Mouse (Mus musculus): ENCODE results near the gene Ap3b1. TPM values are rescaled to one million over a fixed set of nuclear protein-coding genes. Genes with fewer than 3 reads are reported as not detected.
"Not testable (repeated sequence)": the region's sequence is repeated elsewhere in the genome, so short reads cannot be mapped to it uniquely, and the experiment has no call there.

The Ap3b1 gene
- total and polyA plus RNA-seq, 3 experiments: 16.6 to 27.5 (median 23.4) TPM

DNA sequence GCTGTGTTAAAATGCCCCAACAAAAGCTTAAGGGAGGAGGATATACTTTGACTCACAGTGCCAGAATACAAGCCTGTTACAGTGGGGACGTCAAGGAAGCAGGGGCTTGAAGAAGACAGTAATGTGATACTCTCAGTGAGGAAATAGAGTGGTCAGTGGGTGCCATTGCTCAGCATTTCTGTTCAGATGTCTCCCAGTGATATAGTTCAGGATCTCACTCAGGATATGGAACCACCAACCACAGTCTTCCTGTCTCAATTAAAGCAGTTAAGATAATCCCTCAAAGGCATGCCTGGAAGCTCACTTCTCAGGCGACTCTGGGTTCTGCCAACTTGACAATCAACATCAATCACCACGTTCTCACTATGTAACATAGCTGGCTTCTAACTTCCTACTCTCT, 4.2 kb upstream of the Ap3b1 start:
- Histone ChIP-seq H3K4me1 (ENCODE audit: control insufficient read depth, insufficient read depth, low read length) (peaks cover 3% of the 10 kb centered on the region), H3K27me3 (ENCODE audit: control insufficient read depth, insufficient read depth, low read length) (no peaks in the 10 kb centered on the region), H3K27ac (no peak overlapping the region), H3K36me3 (ENCODE audit: control insufficient read depth, insufficient read depth, low read length) (no peaks in the 10 kb centered on the region), H3K9ac (ENCODE audit: low read depth, low read length) (no peak overlapping the region), H3K4me3 (no peak overlapping the region), H3K79me2 (replicated peaks; ENCODE audit: control insufficient read depth, insufficient read depth, low read length) (peaks cover 2% of the 10 kb centered on the region; the same call in 1 of the 2 replicates)
- DNase-seq: no peak
- intact Hi-C loops (cut with DNase I): no loop called here
- WGBS: 62% methylated on average over 3 of the region's 3 CpGs
- TF ChIP-seq EP300 (IDR thresholded peaks at IDR 0.05; ENCODE audit: insufficient read depth, low read depth, low read length): no peak
- no peak for TF ChIP-seq CTCF (IDR thresholded peaks at IDR 0.05)
- no peak for TF ChIP-seq POLR2A (IDR thresholded peaks at IDR 0.05; ENCODE audit: insufficient read depth, low read depth, low read length)

DNA sequence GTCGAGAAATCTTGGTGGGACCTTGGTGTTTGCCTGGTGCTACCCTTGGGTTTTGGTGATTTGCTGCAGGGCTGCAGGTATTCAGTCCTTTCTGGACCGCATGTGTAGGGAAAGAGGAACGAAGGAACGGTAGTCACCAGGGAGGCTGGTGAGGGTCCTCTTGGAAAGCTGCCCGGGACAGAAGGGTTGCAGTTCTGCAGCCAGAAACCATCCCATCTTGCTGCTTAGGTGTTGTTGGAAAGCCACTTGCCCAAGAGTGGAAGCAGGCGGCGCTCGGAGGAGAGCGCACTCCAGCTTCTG, 709 bp upstream of the Ap3b1 start:
- intact Hi-C loops (cut with DNase I): loop anchor here (2.0 to 5.0 kb wide), 2 partner anchors 71 to 586 kb away; partner anchors contain the start of gene Arsb
- Histone ChIP-seq H3K4me1 (ENCODE audit: control insufficient read depth, insufficient read depth, low read length) (peaks cover 4% of the 10 kb centered on the region), H3K27me3 (ENCODE audit: control insufficient read depth, insufficient read depth, low read length) (no peaks in the 10 kb centered on the region)

DNA sequence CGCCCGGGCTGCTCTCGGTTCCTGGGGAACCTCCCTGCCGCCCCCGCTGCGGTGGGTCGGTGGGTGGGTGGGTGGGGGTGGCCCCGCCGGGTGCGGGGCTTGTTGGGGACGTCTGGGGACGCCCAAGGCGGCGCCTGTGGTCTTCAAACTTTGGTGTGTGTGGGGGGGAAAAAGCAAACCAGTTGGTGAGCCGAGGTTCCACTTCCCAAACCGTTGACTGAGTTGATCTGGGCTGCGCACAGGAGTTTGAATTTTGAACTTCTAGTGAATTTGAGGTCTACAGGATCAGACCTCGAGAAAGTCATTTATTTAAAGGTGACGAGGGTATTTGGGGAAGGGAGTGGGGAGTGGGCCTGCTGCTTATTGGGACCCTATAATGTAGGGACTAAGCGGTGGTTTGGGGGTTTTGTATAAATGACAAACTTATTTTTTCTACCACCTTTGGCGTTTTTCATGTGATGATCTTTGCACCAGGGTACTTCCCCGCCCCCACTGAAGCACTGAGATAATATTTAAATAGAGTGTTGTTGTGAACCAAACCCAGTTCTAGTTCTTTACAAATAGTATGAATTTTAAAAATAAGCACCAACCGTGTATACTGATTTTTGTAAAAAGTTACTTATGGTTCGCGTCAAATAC, 641 bp downstream of the Ap3b1 start:
- peaks cover 2% of the 10 kb centered on the region for H3K79me2 ChIP-seq (replicated peaks; ENCODE audit: control insufficient read depth, insufficient read depth, low read length)
- H3K36me3 ChIP-seq (ENCODE audit: control insufficient read depth, insufficient read depth, low read length): no peaks in the 10 kb centered on the region
- peak overlapping the region; percentile 99 for H3K4me3 ChIP-seq
- DNase-seq: no peak
- peak overlapping the region; percentile 93 for H3K9ac ChIP-seq (ENCODE audit: low read depth, low read length)
- TF ChIP-seq EP300 (IDR thresholded peaks at IDR 0.05; ENCODE audit: insufficient read depth, low read depth, low read length): no peak
- TF ChIP-seq CTCF (IDR thresholded peaks at IDR 0.05): no peak
- no peak for TF ChIP-seq POLR2A (IDR thresholded peaks at IDR 0.05; ENCODE audit: insufficient read depth, low read depth, low read length)
- WGBS: 16% methylated on average over 25 of the region's 25 CpGs
- intact Hi-C loops (cut with DNase I): loop anchor here (2.0 to 5.0 kb wide), 2 partner anchors 73 to 587 kb away; partner anchors contain the start of gene Arsb
- H3K27ac ChIP-seq: peak overlapping the region; percentile 86
- H3K4me1 ChIP-seq (ENCODE audit: control insufficient read depth, insufficient read depth, low read length): peaks cover 4% of the 10 kb centered on the region
- H3K27me3 ChIP-seq (ENCODE audit: control insufficient read depth, insufficient read depth, low read length): no peaks in the 10 kb centered on the region

More for the DNA sequence above, 709 bp upstream of the Ap3b1 start:
- peaks cover 2% of the 10 kb centered on the region for H3K79me2 ChIP-seq (replicated peaks; ENCODE audit: control insufficient read depth, insufficient read depth, low read length)
- DNase-seq: no peak
- H3K27ac ChIP-seq: peak overlapping the region; percentile 86
- peak overlapping the region; percentile 93 for H3K9ac ChIP-seq (ENCODE audit: low read depth, low read length)
- H3K36me3 ChIP-seq (ENCODE audit: control insufficient read depth, insufficient read depth, low read length): no peaks in the 10 kb centered on the region
- H3K4me3 ChIP-seq: peak overlapping the region; percentile 99
- TF ChIP-seq EP300 (IDR thresholded peaks at IDR 0.05; ENCODE audit: insufficient read depth, low read depth, low read length) (no peak), CTCF (IDR thresholded peaks at IDR 0.05) (no peak), POLR2A (IDR thresholded peaks at IDR 0.05; ENCODE audit: insufficient read depth, low read depth, low read length) (no peak)
- under 1% methylated on average over 9 of the region's 9 CpGs for WGBS

DNA sequence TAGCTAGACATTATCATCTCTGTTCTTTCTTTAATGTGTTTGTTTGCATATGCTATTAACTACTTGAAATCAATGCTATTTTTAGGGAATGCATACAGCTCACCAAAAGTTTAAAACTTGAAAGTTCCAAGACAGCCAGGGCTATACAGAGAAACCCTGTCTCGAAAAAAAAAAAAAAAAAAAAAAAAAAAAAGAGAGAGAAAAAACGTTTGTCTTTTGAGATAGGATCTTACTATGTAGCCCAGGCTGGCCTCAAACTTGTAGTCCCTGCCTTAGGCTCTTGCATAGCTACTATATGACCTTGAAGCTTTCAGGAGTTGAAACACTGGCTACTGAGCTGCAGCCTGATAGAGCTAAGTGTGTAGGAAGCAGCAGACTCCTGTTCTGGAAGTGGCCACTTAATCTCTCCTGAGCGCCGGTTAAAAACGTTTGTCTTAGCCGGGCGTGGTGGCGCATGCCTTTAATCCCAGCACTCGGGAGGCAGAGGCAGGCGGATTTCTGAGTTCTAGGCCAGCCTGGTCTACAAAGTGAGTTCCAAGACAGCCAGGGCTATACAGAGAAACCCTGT, 2.3 kb downstream of the Ap3b1 start:
- WGBS: 76% methylated on average over 10 of the region's 10 CpGs

DNA sequence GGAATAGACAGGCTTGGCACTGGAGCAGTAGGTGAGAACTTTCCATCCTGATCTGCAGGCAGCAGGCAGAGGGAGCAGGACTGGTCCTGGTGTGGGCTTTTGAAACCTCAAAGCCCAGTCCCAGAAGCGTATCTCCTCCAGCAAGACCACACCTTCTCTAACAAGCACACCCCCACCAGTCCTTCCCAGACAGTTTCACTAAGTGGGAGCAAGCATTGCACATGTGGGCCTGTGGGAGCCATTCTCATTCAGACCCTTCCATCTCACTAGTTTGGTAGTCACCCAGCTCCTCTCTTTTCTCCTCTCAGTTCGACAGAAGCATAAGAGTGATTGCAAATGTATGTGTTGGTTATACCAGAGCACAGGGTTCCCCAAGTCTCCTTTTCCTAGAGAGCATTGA, 5.6 kb downstream of the Ap3b1 start:
- no peak overlapping the region for H3K27ac ChIP-seq
- H3K36me3 ChIP-seq (ENCODE audit: control insufficient read depth, insufficient read depth, low read length): no peaks in the 10 kb centered on the region
- no peak for DNase-seq
- peaks cover 5% of the 10 kb centered on the region for H3K79me2 ChIP-seq (replicated peaks; ENCODE audit: control insufficient read depth, insufficient read depth, low read length)
- intact Hi-C loops (cut with DNase I): no loop called here
- TF ChIP-seq CTCF (IDR thresholded peaks at IDR 0.05): no peak
- no peak for TF ChIP-seq POLR2A (IDR thresholded peaks at IDR 0.05; ENCODE audit: insufficient read depth, low read depth, low read length)
- TF ChIP-seq EP300 (IDR thresholded peaks at IDR 0.05; ENCODE audit: insufficient read depth, low read depth, low read length): no peak
- peaks cover 3% of the 10 kb centered on the region; the same call in 1 of the 2 replicates for H3K4me1 ChIP-seq (ENCODE audit: control insufficient read depth, insufficient read depth, low read length)
- WGBS: 90% methylated on average over 2 of the region's 2 CpGs
- no peaks in the 10 kb centered on the region for H3K27me3 ChIP-seq (ENCODE audit: control insufficient read depth, insufficient read depth, low read length)
- H3K9ac ChIP-seq (ENCODE audit: low read depth, low read length): no peak overlapping the region
- no peak overlapping the region for H3K4me3 ChIP-seq

More for the DNA sequence above, 2.3 kb downstream of the Ap3b1 start:
- H3K27ac ChIP-seq; H3K4me3 ChIP-seq; DNase-seq; H3K36me3 ChIP-seq (ENCODE audit: control insufficient read depth, insufficient read depth, low read length); intact Hi-C loops (cut with DNase I); H3K79me2 ChIP-seq (replicated peaks; ENCODE audit: control insufficient read depth, insufficient read depth, low read length); H3K9ac ChIP-seq (ENCODE audit: low read depth, low read length); H3K4me1 ChIP-seq (ENCODE audit: control insufficient read depth, insufficient read depth, low read length); H3K27me3 ChIP-seq (ENCODE audit: control insufficient read depth, insufficient read depth, low read length): not testable (repeated sequence)

DNA sequence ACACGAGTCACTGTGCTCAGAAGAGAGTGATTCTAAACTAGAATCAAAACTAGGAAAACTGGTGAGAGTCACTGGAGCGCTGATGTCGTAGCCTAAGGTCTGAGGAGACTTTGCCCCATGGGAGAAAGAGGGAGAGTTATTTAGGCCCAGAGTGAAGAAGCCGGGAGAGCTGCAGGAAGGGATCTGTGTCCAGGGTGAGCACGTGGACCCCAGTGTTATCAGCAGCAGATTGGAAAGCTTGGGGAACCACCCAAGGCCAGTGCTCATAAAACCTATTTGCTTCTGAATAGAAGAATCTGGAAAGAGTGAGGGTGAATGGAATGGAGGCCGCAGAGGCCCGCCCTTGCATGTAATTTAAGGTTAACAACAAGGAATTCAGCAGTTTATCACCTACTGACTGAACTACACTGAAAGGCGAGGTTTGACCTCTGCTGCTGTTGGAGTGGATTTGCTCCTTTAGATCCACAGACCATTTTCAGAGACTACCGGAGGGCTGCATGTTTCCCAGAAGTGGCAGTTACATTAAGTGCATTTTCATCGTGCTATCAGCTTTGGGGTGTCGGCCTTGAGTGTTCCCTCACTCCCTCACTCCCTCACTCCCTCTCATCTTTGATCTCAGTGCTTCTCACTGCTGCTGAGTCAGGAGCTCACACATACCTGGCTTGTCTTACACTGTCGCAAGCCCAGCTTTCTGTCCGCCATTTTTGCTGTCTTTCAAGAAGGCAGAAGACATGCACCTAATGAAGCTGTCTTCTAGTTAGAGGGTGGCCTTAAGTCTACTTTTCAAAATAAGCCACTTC, 6.5 kb downstream of the Ap3b1 start:
- 61% methylated on average over 13 of the region's 13 CpGs for WGBS
- H3K36me3 ChIP-seq (ENCODE audit: control insufficient read depth, insufficient read depth, low read length): no peaks in the 10 kb centered on the region
- H3K27me3 ChIP-seq (ENCODE audit: control insufficient read depth, insufficient read depth, low read length): no peaks in the 10 kb centered on the region
- no peak for TF ChIP-seq EP300 (IDR thresholded peaks at IDR 0.05; ENCODE audit: insufficient read depth, low read depth, low read length)
- TF ChIP-seq CTCF (IDR thresholded peaks at IDR 0.05): no peak
- TF ChIP-seq POLR2A (IDR thresholded peaks at IDR 0.05; ENCODE audit: insufficient read depth, low read depth, low read length): no peak
- peaks cover 5% of the 10 kb centered on the region for H3K79me2 ChIP-seq (replicated peaks; ENCODE audit: control insufficient read depth, insufficient read depth, low read length)
- H3K4me1 ChIP-seq (ENCODE audit: control insufficient read depth, insufficient read depth, low read length): peaks cover 2% of the 10 kb centered on the region; the same call in 1 of the 2 replicates
- intact Hi-C loops (cut with DNase I): no loop called here
- DNase-seq: no peak
- H3K27ac ChIP-seq: no peak overlapping the region
- H3K9ac ChIP-seq (ENCODE audit: low read depth, low read length): no peak overlapping the region
- no peak overlapping the region for H3K4me3 ChIP-seq

Data from heart, adult 2 months (tissue).